In the genomic region with DNA sequence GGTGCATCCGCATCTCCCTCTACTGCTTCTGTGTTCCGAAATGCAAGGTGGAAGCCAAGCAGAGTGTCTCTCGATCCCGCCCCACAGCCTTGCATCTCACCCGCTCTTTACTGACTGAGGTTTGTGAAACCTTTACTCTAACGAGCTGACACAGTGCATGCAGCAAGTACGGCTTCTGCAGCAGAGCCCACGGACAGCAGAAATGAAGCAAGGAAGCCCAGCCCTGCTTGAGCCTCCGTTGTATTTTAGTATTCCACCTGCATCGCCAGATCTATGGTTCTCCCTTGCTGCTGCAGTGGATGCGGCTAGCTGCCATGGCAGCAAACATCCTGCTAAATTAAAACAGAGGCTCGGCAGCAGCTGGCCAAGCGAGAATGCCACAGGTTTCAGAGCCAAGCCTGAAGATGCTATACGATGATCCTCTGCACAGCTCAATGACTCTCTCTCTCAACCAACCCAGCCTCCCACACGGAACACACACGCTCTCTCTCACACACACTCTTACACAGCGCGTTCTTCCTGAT, we compare ENCODE assay signal across 9 mouse cellular contexts.
DNase-seq lines count a peak whose midpoint lies in the region; ATAC-seq lines count a peak whose summit lies in the region.
"Had no signal": no experiment of that assay in that cellular context is flagged by ENCODE, and none has a peak within 500 bp of the region (broad histone marks: within the 10 kb centered on the region; RNA-seq: fewer than 3 reads in every experiment).

No protein-coding gene starts in this region.

- peak overlapping the region; percentile 40; the same call in 1 of the 2 replicates for H3K27ac ChIP-seq in forebrain, embryonic 13.5 days

- ATAC-seq in megakaryocyte, adult 5-6 weeks (ENCODE audit: poor library complexity, severe bottlenecking) = no peak
- ATAC-seq in forebrain, embryonic 13.5 days = peak; percentile 84
- ATAC-seq: Patski had no signal

- peak overlapping the region; percentile 72 for H3K4me2 ChIP-seq in forebrain, embryonic 13.5 days

- no peaks in the 10 kb centered on the region for H3K36me3 ChIP-seq in megakaryocyte, embryonic 14.5 days (replicated peaks; ENCODE audit: low read length)
- no peaks in the 10 kb centered on the region for H3K36me3 ChIP-seq in forebrain, embryonic 13.5 days (ENCODE audit: poor library complexity, severe bottlenecking)

- peak overlapping the region; percentile 66 for H3K9ac ChIP-seq in forebrain, embryonic 13.5 days

- peaks cover 6% of the 10 kb centered on the region; the same call in 1 of the 2 replicates for H3K4me1 ChIP-seq in megakaryocyte, embryonic 14.5 days
- peaks cover 16% of the 10 kb centered on the region for H3K4me1 ChIP-seq in forebrain, embryonic 13.5 days

- peaks cover 5% of the 10 kb centered on the region for H3K9me3 ChIP-seq in megakaryocyte, embryonic 14.5 days
- no peaks in the 10 kb centered on the region for H3K9me3 ChIP-seq in forebrain, embryonic 13.5 days (replicated peaks)

- H3K27me3 ChIP-seq in megakaryocyte, embryonic 14.5 days (replicated peaks) = no peaks in the 10 kb centered on the region
- H3K27me3 ChIP-seq in forebrain, embryonic 13.5 days = peaks cover 9% of the 10 kb centered on the region; the same call in 1 of the 2 replicates
- H3K27me3 ChIP-seq: Patski had no signal

- H3K4me3 ChIP-seq in megakaryocyte, embryonic 14.5 days (replicated peaks) = peak overlapping the region; percentile 65
- H3K4me3 ChIP-seq in forebrain, embryonic 13.5 days = peak overlapping the region; percentile 44

- DNase-seq in layer of hippocampus, postnatal 36 days = peak; percentile 32 to 33
- DNase-seq in retina, postnatal 1 day = peak; percentile 65
- no peak for DNase-seq in adrenal gland, postnatal 36 days
- no peak for DNase-seq in lung, postnatal 36 days
- no peak for DNase-seq in lung, postnatal 4 days

- 3% methylated on average over 18 of the region's 18 CpGs for WGBS in forebrain, embryonic 13.5 days

Comparison
In these comparisons a context has a peak if more than half of its experiments do, and no peak if none do; other contexts are left out.
1. DNase-seq: peak in layer of hippocampus, postnatal 36 days (2 of 2) and retina, postnatal 1 day (single experiment); none in adrenal gland, postnatal 36 days (0 of 2), lung, postnatal 36 days (single experiment) and lung, postnatal 4 days (0 of 2).